Mouse (Mus musculus) lung, adult 2 months (tissue): ENCODE measurements around the gene AI597479. TPM values are rescaled to one million over a fixed set of nuclear protein-coding genes. Genes with fewer than 3 reads are reported as not detected.
"Not testable (repeated sequence)": the region's sequence is repeated elsewhere in the genome, so short reads cannot be mapped to it uniquely, and the experiment has no call there.

Experiments
- DNase-seq: peaks from one replicate; pipeline ENCODE4 v3.0.0; 2022
- H3K4me1 ChIP-seq: fragments of 200-500 bp; 2 replicates; pipeline ENCODE4 v1.6.1; 2011; ENCODE audit warnings: low read length; ENCODE audit not compliant: control insufficient read depth, insufficient read depth
- H3K4me3 ChIP-seq: fragments of 200-500 bp; replicated peaks from 2 replicates; pipeline ENCODE3; 2011; ENCODE audit warnings: low read depth, mild to moderate bottlenecking, control low read depth, low read length; ENCODE audit errors: extremely low read depth
- CTCF ChIP-seq: fragments of 200-500 bp; IDR thresholded peaks from 2 replicates; pipeline ENCODE4 v1.5.1; 2011; ENCODE audit warnings: mild to moderate bottlenecking, low read length, control low read depth; ENCODE audit not compliant: insufficient read depth
- POLR2A ChIP-seq: fragments of 200-500 bp; IDR thresholded peaks from 2 replicates; pipeline ENCODE4 v1.6.1; 2011; ENCODE audit warnings: low read depth, mild to moderate bottlenecking, control low read depth, low read length, borderline replicate concordance; ENCODE audit errors: extremely low read depth
- WGBS: fragments of 180-500 bp; shearing (Covaris S2); methylation state at CpG from one replicate; pipeline ENCODE4 v1.1.7; 2018; 5-methylcytosine and 5-hydroxymethylcytosine counted together
- polyA plus RNA-seq: library from polyadenylated mRNA; depleted of rRNA; stranded (reverse); fragments of >200 nt; gene quantifications from 2 replicates; pipeline ENCODE4 v1.2.3, GENCODE M21; 2012

AI597479 gene
- polyA plus RNA-seq, 1 experiment, result 6.6 TPM

DNA sequence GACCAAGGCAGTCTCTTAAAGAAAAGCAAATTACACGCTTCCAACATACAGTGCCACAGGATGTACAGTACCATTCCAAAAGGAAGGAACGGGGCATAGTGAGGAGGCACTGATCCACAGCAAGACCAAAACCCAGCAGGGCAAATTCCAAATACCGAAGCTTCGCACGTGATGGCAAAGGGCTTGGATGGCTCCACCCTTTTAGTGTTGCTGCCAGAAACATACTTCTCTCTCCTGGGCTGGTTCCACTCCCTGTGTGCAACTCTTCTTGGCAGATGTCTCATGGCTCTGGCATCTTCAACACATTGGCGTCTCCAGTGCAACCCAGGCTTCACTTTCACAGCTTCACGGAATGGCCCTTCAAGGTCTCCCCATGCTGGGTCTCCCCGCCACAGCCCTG, 18.9 kb downstream of the AI597479 start:
- no peaks in the 10 kb centered on the region for H3K4me1 ChIP-seq
- no peak for DNase-seq
- no peak overlapping the region for H3K4me3 ChIP-seq
- TF ChIP-seq POLR2A, result no peak
- TF ChIP-seq CTCF, result no peak
- WGBS, result 89% methylated on average over 8 of the region's 8 CpGs

DNA sequence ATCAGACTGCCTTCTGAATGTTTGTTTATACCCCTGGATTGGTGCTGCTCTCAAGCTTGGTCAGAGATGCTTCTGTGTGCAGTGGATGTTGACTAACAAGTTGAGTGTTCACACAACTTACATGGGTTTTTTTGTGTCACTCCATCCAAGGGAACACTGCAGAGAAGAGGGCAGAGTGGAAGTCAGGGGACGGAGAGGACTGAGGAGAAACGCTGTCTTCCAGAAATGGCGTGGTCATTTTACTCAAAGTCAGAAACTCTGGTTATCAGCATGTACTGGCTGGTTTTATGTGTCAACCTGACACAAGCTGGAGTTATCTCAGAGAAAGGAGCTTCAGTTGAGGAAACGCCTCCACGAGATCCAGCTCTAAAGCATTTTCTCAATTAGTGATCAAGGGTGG, 22.4 kb downstream of the AI597479 start:
- no peak for TF ChIP-seq CTCF
- no peak for TF ChIP-seq POLR2A
- Histone ChIP-seq H3K4me3 (no peak overlapping the region), H3K4me1 (no peaks in the 10 kb centered on the region)
- WGBS, result 92% methylated on average over 5 of the region's 5 CpGs
- no peak for DNase-seq

DNA sequence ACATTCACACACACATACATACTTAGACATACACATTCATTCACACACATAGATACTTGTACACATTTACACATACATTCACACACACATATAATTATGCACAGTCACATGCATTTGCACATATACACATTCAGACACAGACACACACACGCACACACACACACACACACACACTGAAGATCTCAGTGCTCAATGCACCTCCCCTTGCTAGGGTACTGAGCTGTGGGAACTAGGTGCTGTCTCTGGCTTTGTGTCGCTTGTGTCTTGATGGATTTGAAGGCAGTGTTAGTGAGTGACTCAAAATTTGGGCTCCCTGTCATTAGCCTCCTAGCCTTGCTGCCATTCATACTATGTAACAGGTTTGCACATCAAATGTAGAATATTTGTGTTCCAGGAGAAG, 24.1 kb downstream of the AI597479 start:
- TF ChIP-seq CTCF, result no peak
- no peak for TF ChIP-seq POLR2A
- Histone ChIP-seq H3K4me3 (no peak overlapping the region), H3K4me1 (no peaks in the 10 kb centered on the region)
- DNase-seq, result no peak
- WGBS, result 95% methylated on average over 2 of the region's 2 CpGs

DNA sequence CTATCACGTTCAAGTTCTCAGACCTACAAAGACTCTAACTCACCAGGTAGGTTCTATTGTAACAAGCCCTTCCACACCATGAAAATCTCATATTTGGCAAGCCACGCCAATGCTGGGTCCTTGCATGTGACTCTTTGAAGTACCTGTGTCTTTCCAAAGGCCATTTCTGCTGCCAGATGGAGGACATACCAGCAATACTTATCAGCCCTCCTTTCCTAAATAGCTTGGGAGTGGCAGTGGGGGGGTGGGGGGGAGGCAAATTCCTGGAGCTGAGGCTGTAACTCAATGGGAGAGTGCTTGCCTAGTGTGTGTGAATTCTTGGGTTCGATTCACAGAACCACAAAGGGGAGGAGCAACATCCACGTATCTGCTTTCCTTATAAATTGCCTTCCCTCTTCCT, 26.2 kb downstream of the AI597479 start:
- Histone ChIP-seq H3K4me3 (no peak overlapping the region), H3K4me1 (no peaks in the 10 kb centered on the region)
- no peak for DNase-seq
- TF ChIP-seq CTCF, result no peak
- no peak for TF ChIP-seq POLR2A
- WGBS, result 60% methylated on average over 4 of the region's 4 CpGs

DNA sequence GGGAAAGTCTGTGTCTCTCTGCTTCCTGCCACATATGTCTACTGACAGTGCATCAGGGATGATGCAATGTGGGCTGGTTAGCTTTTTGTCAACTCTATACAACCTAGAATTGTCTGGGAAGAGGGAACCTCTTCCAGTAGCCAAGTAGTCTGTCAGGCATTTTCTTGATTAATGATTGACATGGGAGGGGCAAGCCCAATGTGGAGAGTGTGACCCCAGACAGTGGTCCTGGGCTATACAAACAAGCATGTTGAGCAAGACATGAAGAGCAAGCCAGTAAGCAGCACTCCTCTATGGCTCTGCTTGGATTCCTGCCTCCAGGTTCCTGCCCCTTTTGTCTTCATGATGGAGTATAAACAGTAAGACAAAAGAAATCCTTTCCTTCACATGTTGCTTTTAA, 28.7 kb downstream of the AI597479 start:
- Histone ChIP-seq H3K4me1 (no peaks in the 10 kb centered on the region), H3K4me3 (no peak overlapping the region)
- TF ChIP-seq POLR2A, result no peak
- no peak for TF ChIP-seq CTCF
- DNase-seq, result no peak

DNA sequence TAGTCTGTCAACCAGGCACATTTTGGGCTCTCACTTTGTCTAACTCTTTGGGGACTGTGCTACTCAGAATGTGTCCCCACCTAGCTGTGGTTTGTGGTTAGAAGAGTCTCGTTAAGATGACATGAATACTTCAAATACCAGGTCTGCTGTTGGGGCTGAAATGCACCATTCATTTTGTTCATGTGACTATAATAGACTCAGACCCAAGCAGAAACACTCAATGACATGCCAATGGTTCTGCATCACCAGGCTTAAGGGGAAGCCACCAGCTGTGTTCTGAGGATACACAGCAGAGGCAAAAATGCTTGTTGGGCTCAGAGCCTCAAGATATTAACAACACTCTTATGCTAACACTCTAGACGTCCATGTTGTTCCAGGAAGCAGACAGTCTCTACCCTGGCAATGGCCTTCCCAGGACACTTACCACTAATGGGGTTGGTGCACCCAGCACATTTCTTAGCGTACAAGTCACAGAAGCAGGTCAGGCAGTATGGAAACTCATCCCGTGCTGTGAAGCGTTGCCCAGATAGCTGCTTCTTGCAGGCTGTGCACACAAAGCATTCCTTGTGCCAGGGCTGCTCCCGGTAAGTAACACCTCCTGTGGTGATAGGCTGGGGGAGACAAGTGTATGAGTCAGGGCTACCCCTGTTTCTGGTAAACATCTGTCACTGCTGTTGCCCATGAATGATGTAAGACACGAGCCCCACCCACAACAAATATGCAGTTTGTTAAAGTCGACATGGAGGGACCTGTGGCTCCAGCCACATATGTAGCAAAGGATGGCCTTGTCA, 29.5 kb downstream of the AI597479 start:
- 56% methylated on average over 8 of the region's 8 CpGs for WGBS

DNA sequence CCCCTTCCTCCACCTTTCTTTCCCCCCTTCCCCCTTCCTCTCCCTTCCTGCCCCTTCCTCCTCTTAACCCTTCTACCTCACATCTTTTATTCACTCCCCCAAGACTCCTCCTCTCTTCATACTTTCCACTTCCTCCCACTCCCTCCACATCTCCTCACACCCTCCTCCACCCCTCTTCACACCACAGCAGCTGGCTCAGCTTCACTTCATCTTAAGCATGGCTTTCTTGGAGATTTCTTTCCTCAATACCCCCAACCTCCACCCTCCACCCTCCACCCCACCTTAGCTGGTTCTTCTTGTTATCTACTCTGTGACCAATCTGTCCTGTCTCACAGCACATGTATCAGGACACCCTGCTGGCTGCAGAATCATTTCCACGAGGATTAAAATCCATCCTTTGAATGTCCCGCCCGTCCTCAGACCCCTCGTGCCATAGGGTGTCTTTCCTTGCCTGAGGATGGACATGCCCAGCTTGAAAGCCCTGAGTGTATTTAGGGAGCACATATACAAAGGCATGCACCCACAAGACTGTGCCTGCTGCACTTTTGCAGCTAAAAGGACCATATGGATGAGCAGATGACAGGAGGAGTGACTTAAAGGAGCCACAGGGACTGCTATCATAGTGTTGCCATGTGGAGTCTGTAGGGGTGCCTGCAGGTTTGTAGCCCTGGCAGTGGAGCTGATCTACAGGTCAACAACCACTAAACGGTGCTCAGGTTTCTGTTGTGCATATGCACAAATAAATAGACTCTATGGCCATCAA, 31.9 kb downstream of the AI597479 start:
- H3K4me3 ChIP-seq, result no peak overlapping the region
- H3K4me1 ChIP-seq, result no peaks in the 10 kb centered on the region
- no peak for DNase-seq
- TF ChIP-seq POLR2A, result no peak
- TF ChIP-seq CTCF, result no peak
- 74% methylated on average over 5 of the region's 5 CpGs for WGBS

More for the DNA sequence above, 29.5 kb downstream of the AI597479 start:
- H3K4me1 ChIP-seq, result no peaks in the 10 kb centered on the region
- DNase-seq, result no peak
- TF ChIP-seq POLR2A, result no peak
- TF ChIP-seq CTCF, result no peak
- H3K4me3 ChIP-seq, result no peak overlapping the region

DNA sequence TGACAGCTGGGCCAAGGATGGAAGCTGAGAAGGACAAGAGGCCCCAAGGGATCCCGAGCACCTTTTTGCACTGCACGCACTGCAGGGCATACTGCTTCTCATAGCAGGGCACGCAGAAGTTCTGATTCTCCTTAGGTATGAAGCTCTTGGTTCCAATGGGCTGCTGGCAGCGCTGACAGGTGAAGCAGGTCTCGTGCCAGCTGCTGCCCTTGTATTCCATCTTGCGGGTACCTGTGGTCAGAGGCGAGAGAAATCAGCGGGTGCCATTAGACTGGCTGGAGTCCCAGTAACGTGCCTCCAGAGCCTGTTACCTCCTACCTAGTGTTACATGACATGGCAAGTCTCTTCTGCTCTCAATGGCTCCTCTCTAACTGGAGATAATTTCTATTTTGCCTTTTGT, 33.1 kb downstream of the AI597479 start:
- DNase-seq, result no peak
- no peak for TF ChIP-seq CTCF
- no peak for TF ChIP-seq POLR2A
- no peaks in the 10 kb centered on the region for H3K4me1 ChIP-seq
- 92% methylated on average over 9 of the region's 9 CpGs for WGBS
- H3K4me3 ChIP-seq, result no peak overlapping the region

DNA sequence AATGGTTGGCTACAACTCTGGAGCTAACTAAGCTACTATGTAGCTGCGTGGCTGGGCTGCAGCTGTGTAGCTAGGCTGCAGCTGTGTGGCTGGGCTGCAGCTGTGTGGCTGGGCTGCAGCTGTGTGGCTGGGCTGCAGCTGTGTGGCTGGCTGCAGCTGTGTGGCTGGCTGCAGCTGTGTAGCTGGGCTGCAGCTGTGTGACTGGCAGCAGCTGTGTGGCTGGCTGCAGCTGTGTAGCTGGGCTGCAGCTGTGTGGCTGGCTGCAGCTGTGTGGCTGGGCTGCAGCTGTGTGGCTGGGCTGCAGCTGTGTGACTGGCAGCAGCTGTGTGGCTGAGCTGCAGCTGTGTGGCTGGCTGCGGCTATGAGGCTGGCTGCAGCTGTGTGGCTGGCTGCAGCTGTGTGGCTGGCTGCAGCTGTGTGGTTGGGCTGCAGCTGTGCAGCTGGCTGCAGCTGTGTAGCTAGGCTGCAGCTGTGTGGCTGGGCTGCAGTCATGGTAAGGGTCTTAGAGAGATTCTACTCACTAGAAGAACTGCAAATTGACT, 38.0 kb downstream of the AI597479 start:
- 85% methylated on average over 2 of the region's 2 CpGs for WGBS
- not testable (repeated sequence) for H3K4me1 ChIP-seq, DNase-seq, H3K4me3 ChIP-seq

DNA sequence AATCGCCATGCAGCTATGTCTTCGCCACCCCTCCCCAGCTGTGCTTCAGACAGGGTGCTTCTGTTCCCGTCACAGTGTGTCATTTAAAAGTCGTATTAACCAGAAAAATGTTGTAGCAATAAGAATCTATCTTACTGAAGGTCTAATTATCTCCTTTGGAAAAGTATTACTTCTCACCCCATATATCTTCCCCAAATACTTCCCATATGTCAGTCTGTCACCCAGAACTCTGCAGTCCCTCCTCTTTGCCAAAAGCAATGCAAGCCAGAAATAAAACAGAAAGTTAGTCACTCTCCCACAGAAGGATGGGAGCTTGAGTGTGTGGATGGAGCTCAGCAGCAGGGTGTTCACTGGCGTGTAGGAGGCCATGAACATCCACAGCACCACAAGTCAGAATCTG, 38.8 kb downstream of the AI597479 start:
- Histone ChIP-seq H3K4me3 (no peak overlapping the region), H3K4me1 (no peaks in the 10 kb centered on the region)
- 76% methylated on average over 5 of the region's 5 CpGs for WGBS
- no peak for DNase-seq
- TF ChIP-seq CTCF, result no peak
